Mouse (Mus musculus): ENCODE data around the gene Nmt1.
A peak's percentile ranks its signal among the peaks of the same experiment; 100 is the strongest.

Nmt1 gene

DNA sequence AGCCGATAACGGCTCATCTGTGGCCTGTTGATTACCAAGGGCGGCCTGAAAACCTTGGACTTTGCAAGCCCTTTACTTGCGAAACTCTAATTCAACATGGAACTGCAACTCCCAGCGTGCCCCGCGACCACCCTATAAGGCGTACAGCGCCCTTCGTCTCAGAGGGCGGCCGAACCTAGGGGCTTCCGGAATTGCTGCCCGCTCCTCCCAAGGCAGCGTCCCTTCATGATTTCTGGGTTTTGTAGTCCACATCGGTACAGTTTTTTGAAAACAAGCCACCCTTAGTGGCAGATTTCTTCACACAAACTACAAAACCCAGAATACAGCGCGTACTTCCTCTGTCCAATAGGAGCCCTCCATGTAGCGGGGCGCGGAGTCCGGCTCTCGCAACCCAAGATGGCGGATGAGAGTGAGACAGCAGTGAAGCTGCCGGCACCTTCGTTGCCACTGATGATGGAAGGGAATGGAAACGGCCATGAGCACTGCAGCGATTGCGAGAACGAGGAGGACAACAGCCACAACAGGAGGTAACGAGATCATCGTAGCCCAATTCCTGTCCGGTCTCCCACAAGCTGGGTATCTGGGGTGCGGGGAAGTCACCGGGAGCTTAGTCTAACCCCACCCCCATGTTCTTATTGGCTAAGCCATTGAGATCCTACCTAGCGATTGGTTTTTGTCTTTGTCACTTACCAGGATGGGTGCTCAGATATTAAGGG, at the start of gene Nmt1, which contains the start of gene Dcakd:
Gene Nmt1 (plus strand): TSS at position 15 of the 716 bp plus-strand sequence.
Gene Dcakd (minus strand): TSS at position 158 of the 716 bp plus-strand sequence.
- DNase-seq (ENCODE audit: low read depth, low spot score), result peak; percentile 99

DNA sequence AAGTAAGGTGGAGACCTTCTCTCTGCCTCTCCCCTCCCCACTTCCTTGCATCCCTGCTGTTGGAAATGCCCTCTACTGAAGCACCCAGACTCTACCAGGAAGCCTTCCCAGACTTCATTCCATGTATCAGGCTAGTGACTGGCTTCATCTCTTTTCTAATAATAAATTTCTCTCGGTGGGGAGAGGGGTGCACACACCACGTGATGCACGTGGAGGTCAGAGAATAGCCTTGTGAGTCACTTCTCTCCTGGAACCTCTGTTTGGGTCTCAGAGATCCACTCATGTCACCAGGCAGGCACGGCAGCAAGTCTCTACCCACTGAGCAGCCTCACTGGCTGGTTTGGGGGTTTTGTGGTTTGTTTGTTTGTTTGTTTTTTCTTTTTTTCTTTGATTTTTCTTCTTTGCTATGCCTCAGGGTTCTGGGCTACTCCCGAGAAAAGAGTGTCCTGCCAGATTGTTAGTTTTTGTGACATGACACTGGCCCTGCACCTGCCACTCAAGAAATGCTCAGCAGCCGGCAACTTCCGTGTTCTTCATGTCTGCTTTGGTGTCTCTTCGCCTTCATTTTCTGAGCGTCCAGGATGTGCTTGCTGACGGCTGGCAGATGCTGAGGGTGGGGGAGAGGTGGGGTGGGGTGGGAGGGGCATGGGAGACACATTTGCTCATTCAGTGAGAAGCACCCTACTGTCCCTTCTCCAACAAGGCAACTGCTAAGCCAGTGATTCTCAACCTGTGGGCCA, 46.7 kb upstream of the Nmt1 start:
- DNase-seq (ENCODE audit: low read depth, low spot score), result no peak

DNA sequence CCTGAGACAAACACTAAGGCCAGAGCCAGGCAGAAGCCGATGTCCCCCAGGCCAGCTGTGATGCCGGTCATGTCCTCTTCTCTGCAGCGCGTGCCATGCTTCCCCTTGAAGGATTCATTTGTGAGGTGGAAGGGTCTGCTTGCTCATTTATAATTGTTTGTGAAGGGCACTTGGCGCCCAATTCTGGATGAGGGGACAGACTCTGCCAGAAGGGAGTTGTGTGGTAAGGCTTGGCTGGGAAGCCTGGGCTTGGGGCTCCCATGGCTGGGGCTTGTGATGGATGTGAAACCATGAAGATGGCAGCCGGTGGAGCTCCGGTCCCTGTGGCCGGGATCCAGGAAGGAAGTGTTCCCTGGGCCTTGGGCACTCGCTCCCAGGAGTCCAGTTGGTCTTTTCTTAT, 43.9 kb upstream of the Nmt1 start:
- no peak for DNase-seq (ENCODE audit: low read depth, low spot score)

DNA sequence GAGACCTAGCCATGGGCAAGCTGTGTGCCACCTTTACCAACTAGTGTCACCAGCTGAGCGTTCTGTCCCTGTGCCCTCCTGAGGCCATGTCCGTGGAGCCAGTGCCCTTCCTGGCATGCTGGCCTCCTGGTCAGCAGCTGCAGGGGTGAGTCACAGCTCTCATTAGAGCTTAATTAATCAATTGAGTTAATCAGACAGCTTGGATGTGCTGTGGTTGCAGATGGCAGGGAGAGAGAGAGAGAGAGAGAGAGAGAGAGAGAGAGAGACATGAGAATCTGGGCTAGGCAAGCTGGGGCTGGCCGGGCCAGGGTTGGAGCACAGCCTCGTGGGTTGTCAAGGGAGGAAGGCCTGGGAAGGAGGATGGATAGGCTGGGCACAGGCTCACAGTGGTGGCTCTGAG, 43.4 kb upstream of the Nmt1 start:
- no peak for DNase-seq (ENCODE audit: low read depth, low spot score)

DNA sequence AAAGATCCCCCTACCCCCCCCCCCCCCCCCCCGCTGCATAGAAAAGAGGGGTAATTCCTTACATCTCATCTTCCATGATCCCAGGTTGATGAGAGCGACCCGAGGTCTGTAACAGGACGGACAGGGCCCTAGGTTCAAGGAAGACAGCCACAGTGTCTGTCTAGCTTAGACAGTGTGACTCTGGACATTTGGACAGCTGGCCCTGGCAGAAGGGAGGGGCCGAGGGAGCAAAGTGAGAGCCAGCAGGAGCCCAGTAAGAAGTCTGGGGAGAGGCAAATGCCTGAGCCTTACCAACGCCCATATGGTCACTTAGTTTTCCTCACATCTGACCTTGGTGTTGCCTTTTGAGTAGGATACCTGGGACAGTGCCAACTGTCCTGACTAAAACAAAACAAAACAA, 42.8 kb upstream of the Nmt1 start:
- no peak for DNase-seq (ENCODE audit: low read depth, low spot score)

DNA sequence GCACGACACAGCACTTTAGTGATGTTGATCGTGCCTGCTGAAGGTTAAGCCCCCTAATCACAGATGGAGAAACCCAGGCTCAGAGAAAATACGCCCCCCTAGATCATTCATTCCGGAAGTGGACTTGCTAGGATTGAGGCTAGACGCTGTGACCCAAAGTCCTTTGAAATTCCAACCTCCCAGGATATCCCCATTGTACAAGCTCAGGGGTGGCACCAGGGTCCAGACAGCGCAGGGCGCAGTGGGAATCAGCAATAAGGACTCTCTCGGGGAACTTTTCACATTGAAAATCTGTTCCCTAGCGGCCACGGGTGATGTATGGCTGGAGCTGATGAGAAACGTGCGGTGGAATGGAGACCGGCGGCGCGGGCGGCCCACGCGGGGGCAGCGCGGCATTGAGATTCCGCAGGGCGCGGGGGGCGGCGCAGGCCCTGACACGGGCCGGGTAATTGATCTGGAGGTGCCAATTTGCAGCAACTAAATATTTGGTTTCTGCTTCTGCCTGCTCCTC, 38.3 kb upstream of the Nmt1 start:
- no peak for DNase-seq (ENCODE audit: low read depth, low spot score)

DNA sequence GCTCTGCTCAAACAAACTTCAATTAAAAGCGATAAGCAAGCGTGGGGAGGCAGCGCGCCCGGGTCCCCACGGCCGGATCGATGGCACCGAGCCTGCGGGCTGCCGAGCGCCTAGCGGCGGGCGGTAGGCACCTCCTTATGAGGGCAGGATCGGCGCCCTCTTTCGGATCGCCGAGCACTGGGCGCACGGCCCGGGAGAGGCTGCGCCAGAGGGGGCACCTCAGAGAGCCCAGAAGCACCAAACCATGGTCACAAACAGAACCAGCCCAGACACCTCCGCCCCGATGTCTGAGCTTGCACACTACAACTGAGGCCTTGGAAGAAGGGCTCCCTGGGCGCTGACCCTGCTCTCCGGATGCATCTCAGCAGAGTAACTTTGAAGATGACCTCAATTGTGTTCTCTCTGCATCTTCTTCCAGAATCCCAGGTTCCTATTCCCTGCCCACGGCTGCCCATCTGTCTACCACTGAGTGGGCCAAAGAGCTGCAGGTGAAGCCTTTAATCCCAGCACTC, 37.8 kb upstream of the Nmt1 start:
- no peak for DNase-seq (ENCODE audit: low read depth, low spot score)

DNA sequence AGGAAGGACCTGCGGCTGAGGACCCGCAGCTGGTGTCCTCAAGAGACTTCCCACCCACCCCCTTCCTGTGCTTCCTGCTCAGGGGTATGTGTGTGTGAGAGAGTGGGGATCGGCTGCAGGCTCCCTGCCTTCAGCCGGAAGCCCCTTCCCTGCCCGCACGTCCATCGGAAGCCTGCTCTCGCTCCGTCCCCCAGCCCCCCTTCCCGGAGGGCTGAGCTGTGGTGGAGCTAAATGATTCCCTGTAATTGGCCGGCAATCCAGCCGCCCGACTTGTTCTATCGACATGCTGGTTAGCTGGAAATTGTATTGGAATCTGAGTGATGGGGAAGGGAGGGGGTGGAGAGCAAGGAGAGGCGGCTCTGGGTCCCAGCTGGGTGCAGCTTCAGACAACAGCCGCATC, 36.3 kb upstream of the Nmt1 start:
- DNase-seq (ENCODE audit: low read depth, low spot score), result no peak

DNA sequence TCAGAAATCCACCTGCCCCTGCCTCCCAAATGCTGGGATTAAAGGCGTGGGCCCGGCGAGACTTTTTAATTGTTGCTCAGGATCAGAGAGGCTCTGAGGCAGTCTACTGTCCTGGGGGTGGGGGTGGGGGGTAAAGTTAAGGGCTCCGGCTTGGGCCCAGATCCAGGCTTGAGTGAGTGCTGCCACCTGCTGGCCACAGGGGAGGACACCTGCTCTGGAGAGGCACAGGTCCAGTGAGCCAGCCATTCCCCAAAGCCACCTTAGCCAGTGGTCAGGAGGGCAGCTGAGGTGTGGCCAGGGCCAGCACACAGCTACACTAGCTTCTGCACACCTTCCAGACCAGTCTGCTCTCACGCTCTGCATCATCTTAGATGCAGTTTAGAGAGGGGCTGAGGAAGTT, 35.0 kb upstream of the Nmt1 start:
- no peak for DNase-seq (ENCODE audit: low read depth, low spot score)

DNA sequence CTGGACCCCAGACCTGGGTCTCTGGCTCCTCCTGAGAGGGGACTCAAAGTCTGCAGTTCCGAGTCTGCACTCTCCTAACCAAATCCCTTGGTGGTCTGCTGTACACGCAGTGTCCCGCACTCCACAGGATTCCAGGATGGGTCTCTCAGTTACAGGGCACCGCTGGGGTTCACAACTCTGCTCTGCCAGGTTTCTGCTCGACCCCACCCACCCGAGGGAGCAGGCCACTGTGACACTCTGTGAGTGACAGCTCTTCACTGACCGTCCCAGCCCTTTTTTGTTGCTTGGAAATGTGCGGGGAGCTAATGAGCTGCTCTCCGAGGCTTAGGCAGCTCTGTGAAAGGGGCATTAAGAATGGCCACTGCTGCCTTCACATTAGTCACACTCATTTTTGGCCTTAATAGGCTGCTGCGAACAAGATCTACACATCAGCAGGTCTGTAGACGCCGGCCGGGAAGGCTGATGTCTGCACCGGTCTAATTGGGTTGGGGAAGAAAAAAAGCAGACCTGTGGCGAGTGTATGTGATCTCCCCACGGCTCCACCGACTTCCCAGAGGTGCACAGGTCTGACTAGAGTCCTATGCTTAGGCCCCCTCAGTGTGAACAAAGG, 34.5 kb upstream of the Nmt1 start:
- no peak for DNase-seq (ENCODE audit: low read depth, low spot score)

DNA sequence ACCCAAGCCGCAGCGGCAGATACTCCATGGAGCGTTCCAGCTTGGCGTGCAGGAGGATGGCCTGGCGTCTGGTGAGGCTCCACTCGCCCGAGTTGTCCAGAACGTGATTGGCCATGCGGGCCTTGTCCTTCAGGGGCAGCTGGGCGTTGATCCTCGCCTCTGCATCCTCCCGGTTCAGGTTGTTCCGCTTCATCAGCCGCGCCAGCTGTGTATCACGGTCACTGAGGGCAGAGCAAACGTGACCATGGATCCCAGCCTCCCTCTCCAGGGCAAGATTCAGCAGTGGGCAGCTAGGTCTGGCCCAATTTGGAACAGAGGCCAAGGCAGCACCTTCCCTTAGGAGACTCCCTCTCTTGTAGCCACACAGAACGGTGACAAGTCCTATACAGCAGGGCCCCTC, 33.0 kb upstream of the Nmt1 start:
- DNase-seq (ENCODE audit: low read depth, low spot score), result no peak

DNA sequence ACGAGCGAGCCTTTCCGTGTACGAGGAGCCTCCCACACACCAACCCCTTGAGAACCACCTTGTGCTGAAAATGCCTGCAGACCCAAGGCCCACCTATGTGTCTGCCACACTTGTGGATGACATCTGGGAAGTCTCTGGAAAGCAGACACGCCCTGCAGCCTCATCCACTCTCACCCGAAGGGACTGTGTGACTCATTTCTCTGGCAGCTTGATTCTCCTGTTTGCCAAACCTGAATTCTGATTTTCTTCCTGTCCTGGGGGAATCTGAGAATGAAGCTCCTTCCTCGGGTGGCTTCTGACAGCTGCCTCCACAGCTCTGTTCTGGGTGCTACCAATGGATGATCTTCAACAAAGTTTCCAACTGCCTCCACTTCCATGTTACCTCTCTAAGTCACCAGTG, 31.6 kb upstream of the Nmt1 start:
- no peak for DNase-seq (ENCODE audit: low read depth, low spot score)

DNA sequence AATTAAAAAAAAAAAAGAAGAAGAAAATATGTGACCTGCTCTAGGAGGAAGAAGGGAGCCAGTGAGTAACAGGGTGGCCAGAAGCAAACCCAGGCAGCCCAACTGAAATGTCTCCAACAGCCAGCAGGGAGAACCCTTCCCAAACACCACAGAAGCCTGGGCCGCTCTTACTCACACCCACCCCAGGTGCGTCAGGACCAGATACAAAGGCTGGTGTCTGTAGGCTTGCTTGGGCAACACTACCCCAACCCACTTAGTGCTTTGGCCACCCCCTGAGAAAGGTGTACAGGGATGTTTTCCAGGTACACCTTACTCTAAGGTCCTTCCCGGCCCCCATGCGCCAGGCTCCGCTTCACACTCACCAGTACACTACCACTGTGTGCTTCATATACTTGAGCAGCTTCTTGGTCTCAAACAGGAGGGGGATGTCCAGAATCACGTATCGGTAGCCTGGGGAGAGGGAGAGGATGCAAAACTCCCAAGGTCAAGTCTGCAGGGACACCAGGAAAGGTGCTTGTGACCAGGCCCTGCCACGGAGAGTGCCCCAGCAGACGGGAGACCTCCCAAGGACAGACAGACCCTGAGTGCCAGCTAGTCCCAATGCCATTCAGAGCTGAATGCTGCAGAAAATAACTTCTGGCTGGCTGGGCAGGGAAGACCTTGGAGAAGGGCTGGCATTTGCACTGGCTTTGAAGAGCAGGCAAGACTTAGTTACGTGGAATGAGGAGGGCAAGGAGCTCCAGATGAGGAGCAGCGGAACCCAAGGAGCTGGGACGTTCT, 30.8 kb upstream of the Nmt1 start:
- DNase-seq (ENCODE audit: low read depth, low spot score), result no peak

DNA sequence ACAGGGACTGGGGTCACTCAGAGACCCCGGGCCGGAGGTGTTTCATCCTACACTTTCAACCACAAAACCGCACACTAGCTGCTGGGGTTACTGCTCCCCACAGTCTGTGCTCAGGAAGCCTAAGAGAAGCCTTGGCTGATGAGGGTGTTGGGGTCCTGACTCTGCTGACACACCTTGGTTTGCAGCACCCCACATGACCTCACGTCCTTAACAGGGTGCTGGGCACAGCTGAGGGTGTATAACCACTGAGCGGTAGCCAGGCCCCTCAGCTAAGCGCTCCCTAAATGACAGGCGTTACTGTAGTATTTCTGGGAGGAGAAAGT, 29.8 kb upstream of the Nmt1 start:
- no peak for DNase-seq (ENCODE audit: low read depth, low spot score)

DNA sequence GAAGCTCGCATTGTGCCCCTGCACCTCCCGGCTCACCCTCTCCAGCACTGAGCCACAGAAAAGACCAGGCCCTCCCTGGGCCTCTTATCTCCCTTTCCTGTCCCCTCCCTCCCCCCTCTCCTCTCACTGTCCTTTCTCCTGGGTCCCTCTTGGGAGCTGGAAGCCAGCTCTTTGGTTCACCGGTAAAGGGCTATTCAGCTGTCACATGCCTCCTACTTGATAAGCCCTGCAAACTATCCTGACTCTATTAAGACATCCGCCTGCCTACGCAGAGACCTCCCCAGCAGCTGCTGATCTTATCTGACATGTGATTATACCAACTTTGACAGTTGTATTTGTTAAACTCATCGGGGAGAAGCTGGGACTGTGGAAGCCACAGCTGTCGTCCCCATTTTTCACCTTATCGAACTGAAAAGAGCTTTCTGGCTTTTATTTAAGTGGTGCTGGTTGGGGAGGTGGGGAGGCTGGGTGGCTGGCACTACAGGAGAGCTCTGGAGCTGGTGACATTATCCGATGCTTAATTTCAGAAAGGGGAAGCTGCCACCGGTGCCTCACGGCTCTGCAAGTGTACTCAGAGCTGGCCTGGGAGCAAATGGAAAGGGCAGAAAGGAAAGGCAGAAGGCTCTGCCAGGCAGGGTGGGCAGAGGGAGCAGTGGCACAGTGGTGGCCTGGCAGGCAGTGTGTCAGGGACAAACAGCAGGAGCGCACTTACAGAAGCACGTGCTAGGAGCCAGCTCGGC, 29.2 kb upstream of the Nmt1 start:
- DNase-seq (ENCODE audit: low read depth, low spot score), result no peak

DNA sequence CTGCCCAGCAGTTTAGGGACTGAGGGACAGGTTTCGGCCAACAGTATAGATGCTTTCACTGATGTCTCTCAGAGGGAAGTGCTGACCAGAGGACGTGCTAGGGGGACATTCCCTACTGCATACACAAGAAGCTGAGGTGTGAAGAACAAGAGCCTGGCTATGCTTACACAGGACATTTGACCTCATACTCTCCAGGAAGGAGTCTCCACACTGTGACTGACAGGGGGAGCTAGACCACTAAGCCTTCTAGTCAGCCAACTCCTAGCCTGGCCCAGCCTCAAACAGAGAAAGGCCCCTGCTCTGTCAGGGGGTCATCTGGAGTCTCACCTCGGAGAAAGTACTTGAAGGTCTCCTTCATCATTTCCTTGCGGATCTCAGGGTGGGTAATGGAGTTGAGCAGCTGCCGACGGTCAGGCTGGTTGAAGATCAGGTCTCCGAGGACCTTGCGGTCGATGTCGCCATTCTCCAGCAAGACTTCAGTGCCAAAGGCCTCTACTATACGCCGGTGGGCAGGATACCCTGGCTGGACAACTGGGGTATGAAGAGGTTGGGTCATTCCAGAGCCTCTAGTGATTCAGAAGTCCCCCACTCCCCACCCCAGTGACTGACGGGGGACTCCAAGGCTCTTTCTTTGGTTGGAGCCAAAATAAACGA, 28.5 kb upstream of the Nmt1 start:
- DNase-seq (ENCODE audit: low read depth, low spot score), result no peak

DNA sequence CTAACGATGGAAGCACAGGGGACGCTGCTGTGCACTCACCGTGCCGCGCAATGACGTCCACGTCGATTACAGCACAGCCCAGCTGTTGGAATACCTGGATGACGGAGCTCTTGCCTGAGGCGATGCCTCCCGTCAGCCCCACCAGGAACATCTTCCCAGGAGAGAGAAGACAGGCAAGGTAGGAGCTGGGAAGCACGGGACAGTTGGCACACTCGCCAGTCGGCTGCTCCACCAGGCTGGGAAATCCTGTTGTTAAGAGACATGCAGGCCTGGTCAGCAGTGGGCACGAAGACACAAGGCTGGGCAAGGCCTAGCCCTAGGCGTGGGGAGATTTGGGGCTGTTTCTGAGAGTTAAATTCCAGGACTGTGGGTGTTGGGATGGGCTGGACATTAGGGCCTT, 27.9 kb upstream of the Nmt1 start:
- DNase-seq (ENCODE audit: low read depth, low spot score), result no peak

DNA sequence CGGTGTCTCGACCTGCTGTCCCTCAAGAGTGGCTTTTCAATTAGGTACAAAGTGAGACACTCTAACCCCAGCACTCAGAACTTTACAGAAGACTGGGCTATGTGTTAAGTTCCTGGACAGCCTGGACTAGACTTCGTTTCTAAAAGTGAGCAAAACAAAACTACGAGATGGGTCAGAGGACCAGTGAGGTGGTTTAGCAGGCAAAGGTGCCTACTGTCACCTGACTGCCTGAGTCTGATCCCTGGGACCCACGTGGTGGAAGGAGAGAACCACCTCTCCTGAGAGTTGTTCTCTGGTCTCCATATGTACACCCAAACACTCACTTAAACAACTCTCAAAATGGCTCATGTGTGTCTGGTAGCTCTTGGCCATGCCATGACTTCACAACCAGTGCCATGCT, 26.9 kb upstream of the Nmt1 start:
- DNase-seq (ENCODE audit: low read depth, low spot score), result no peak

DNA sequence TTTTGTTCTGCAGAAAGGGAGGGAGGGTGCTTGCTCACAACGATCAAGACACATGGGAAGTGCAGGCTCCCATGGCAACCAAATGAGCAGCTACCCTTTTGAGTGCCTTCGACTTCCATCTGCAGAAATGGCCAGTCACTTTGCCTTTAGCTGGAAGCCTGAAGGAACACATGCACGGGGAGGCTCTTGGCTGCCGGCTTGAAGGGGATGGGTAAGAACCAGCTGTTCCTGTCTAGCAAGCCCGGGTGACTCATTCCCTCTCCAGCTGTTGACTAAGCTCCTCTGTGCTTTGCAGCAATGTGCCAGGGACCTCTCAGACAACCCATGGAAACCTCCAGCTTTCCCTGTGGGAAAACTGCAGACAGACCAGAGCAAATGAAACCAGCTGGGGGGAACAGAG, 24.8 kb upstream of the Nmt1 start:
- DNase-seq (ENCODE audit: low read depth, low spot score), result no peak

DNA sequence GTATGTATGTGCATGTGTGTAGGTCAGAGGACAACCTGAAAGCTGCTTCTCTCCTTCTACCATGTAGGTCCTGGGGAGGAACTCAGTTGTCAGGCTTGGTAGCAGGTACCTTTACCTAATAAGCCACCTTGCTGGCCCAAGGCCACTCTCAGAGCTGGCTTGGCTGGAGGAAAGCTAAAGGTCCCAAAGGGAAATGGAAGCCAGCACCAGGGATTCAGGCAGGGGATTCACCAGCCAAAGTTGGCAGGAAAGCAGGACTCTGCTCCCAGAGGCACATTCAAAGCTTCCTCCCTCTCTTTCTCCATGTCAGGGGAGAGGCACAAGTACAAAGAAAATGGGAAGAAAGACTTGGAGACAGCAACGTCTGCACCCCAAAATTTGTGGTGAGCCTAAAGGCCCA, 23.1 kb upstream of the Nmt1 start:
- no peak for DNase-seq (ENCODE audit: low read depth, low spot score)
